Mouse (Mus musculus): Measurements from ENCODE around the gene Slc25a25.
A peak's percentile ranks its signal among the peaks of the same experiment; 100 is the strongest.

Gene Slc25a25

GRCm38 (mm10) chr2:32458300-32458699 lies 7.1 kb upstream of the Slc25a25 start:
- no peak for DNase-seq

- no peak for DNase-seq
Observed at GRCm38 (mm10) chr2:32455101-32455500, 3.9 kb upstream of the Slc25a25 start.

GRCm38 (mm10) chr2:32454633-32455032 lies 3.4 kb upstream of the Slc25a25 start:
- no peak for DNase-seq

DNA sequence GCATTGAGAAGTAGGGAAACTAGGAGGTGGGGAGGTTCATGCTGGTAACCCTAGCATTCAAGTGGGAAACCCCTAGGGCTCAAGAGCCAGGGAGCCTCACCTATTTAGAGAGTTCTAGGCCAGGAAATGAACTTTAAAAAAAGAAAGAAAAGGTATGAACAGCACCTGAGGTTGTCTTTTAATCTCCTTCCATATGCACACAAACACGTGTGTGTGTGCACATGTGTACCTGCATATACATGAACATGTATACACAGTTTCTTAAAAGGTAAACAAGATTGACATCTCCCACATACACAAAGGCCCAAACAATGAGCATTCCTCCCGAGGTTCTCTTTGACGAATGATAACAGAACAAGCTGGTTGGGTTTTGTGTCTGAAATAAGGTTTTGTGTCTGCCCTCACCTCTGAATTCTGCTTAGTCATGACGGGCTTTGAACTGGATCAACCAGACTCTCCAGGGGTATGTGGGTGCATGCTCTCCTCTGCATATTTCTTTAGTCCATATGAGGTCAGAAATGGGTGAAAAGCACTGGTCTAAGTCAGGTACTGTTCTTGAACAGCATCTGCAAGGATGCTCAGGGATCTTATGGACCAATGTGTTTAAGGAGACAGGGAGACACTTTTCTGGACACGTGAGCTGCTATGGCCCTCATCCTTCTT lies 2.5 kb upstream of the Slc25a25 start:
- no peak for DNase-seq

DNA sequence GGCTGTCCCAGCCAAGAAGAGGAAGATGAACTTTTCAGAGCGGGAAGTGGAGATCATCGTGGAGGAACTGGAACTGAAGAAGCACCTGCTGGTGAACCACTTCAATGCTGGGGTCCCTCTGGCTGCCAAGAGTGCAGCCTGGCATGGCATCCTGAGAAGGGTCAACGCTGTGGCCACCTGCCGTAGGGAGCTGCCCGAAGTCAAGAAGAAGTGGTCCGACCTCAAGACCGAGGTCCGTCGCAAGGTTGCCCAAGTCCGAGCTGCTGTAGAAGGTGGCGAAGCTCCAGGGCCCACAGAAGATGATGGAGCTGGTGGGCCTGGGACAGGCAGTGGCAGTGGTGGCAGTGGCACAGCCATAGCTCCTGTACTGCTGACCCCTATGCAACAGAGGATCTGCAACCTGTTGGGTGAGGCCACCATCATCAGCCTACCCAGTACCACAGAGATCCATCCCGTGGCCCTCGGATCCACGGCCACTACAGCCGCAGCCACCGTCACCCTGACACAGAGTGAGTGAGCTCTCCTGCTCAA lies 1.3 kb upstream of the Slc25a25 start:
- no peak for DNase-seq

- DNase-seq: peak; percentile 100
Observed at GRCm38 (mm10) chr2:32451870-32452372, 676 bp upstream of the Slc25a25 start.

GRCm38 (mm10) chr2:32449761-32450754 lies 1.2 kb downstream of the Slc25a25 start, which contains the start of gene Naif1:
Gene Naif1, plus strand, starts transcription at chr2:32450457.
- no peak for DNase-seq

- no peak for DNase-seq
Observed at GRCm38 (mm10) chr2:32448480-32448879, 2.8 kb downstream of the Slc25a25 start.

GRCm38 (mm10) chr2:32447264-32447936 lies 3.8 kb downstream of the Slc25a25 start:
- DNase-seq: no peak

GRCm38 (mm10) chr2:32445535-32445934 lies 5.7 kb downstream of the Slc25a25 start:
- no peak for DNase-seq

- no peak for DNase-seq
Observed at GRCm38 (mm10) chr2:32441550-32441949, 9.7 kb downstream of the Slc25a25 start.

- DNase-seq: no peak
Observed at GRCm38 (mm10) chr2:32440632-32441031, 10.6 kb downstream of the Slc25a25 start.

- no peak for DNase-seq
Observed at GRCm38 (mm10) chr2:32440164-32440563, 11.1 kb downstream of the Slc25a25 start.

DNA sequence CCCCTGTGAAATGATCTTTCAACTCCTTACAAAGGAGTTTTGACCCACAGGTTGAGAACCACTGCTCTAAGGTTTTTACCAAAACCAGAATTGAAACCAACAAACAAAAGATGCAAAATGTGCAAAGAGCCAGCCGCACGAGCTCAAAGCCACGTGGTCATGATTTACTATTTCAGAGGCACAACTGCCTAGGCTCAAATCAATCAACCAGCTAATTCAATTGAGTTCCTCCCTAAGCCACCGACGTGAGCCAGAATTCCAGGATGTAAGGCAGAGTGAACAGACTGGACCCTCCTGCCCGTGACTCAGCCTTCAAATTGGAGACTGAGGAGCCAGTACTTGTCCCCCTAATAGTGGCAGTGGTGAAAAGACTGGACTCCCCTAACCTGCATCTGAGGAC lies 12.1 kb downstream of the Slc25a25 start:
- DNase-seq: no peak

GRCm38 (mm10) chr2:32438733-32439132 lies 12.5 kb downstream of the Slc25a25 start:
- no peak for DNase-seq

- no peak for DNase-seq
Observed at GRCm38 (mm10) chr2:32437612-32438166, 13.6 kb downstream of the Slc25a25 start.

- DNase-seq: peak; percentile 54
Observed at GRCm38 (mm10) chr2:32436686-32437372, 14.4 kb downstream of the Slc25a25 start.

- peak; percentile 94 for DNase-seq
Observed at GRCm38 (mm10) chr2:32430701-32431676, 20.3 kb downstream of the Slc25a25 start.

DNA sequence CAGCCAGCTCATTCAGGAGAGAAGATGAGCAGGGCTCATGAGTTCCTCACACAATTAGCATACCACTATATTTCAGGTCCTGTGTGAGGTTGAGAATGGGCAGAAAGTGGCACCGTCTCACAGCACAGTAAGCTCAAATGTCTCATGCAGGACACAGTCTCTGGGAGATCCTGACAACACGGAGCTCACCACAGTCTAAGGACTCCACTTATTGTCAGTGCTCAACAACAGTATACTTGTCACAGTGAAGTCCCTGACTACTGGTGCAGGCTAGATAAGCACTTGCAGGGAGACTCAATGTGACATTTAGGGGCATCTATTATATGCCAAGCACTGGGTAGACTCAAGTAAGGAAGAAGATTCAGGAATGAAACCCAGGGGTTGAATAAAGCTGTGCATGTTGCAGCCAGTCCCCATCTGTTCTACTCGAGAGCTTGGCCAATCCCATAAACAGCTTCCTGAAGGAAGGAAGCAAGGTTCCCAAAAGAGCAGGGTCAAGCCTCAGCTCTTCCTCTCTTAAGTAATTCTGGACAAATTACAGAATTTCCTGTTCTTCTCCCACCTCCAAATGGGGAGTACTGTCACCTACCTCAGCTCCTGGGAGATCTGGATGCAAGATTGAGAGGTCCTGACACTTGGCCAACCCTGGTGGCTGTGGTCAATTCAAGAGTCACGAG lies 21.9 kb downstream of the Slc25a25 start:
- no peak for DNase-seq

DNA sequence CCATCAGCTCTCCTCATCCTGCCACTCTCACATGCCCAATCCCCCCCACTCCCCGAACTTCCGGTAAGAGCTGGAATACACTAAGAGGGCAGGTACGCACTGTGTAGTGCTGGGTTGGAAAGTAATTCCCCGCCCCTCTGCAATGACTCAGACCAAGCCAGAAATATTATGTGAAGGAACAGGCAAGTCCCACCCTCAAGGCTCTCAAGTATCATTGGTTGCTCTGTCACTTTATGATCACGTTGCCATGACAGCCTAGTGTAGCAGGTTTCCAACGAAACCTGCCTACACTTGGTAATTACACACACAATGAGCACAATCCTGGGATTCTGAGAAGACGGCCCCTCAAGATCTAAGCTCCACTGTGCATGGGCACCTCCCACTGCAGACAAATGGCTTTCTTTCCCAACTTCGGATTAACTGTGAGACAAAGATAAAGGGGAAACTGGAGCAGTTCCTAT lies 23.0 kb downstream of the Slc25a25 start:
- peak; percentile 32 for DNase-seq

All from retina, postnatal 1 day (tissue).